Mouse (Mus musculus) neural tube, embryonic 15.5 days (tissue): Measurements from ENCODE around the gene Cacna1c. TPM values are rescaled to one million over a fixed set of nuclear protein-coding genes. Genes with fewer than 3 reads are reported as not detected.
"Not testable (repeated sequence)": the region's sequence is repeated elsewhere in the genome, so short reads cannot be mapped to it uniquely, and the experiment has no call there.

Experiments used
- ATAC-seq: fragments of 200-750 bp; cut with Nextera tagmentation; 2 replicates; pipeline ENCODE4 v1.8.0; 2017; ENCODE audit warnings: mild to moderate bottlenecking, moderate TSS enrichment, moderate library complexity; ENCODE audit not compliant: low FRiP score
- H3K27ac ChIP-seq: fragments of 300-500 bp; sonication (generic); replicated peaks from 2 replicates; pipeline ENCODE4 v1.5.1; 2015; ENCODE audit warnings: mild to moderate bottlenecking, inconsistent platforms
- H3K27me3 ChIP-seq: fragments of 300-500 bp; sonication (generic); replicated peaks from 2 replicates; pipeline ENCODE4 v1.6.1; 2015; ENCODE audit warnings: inconsistent platforms
- H3K36me3 ChIP-seq: fragments of 300-500 bp; sonication (generic); 2 replicates; pipeline ENCODE4 v1.6.1; 2015; ENCODE audit warnings: inconsistent platforms
- H3K4me1 ChIP-seq: fragments of 300-500 bp; sonication (generic); 2 replicates; pipeline ENCODE4 v1.6.1; 2015; ENCODE audit warnings: inconsistent platforms
- H3K4me2 ChIP-seq: fragments of 300-500 bp; sonication (generic); 2 replicates; pipeline ENCODE4 v1.6.1; 2015; ENCODE audit warnings: inconsistent platforms, mild to moderate bottlenecking, moderate library complexity
- H3K4me3 ChIP-seq: fragments of 300-500 bp; sonication (generic); replicated peaks from 2 replicates; pipeline ENCODE4 v1.5.1; 2015; ENCODE audit warnings: mild to moderate bottlenecking, inconsistent platforms
- H3K9ac ChIP-seq: fragments of 300-500 bp; sonication (generic); replicated peaks from 2 replicates; pipeline ENCODE4 v1.6.1; 2015; ENCODE audit warnings: mild to moderate bottlenecking, inconsistent platforms
- H3K9me3 ChIP-seq: fragments of 300-500 bp; sonication (generic); replicated peaks from 2 replicates; pipeline ENCODE4 v1.6.1; 2016; ENCODE audit warnings: inconsistent platforms
- WGBS: fragments of 180-500 bp; shearing (Covaris S2); methylation state at CpG from one replicate; pipeline ENCODE4 v1.1.7; 2015; ENCODE audit warnings: mixed read lengths; 5-methylcytosine and 5-hydroxymethylcytosine counted together
- polyA plus RNA-seq: library from polyadenylated mRNA; unstranded; fragments of >200 nt; fragmentation: Nextera tagmentation; extraction: Ambion mirVana; gene quantifications from 2 replicates; pipeline ENCODE4 v1.2.1, GENCODE M21; 2015

Cacna1c gene
- polyA plus RNA-seq, 1 experiment from 2014 or later = 7.4 TPM

DNA sequence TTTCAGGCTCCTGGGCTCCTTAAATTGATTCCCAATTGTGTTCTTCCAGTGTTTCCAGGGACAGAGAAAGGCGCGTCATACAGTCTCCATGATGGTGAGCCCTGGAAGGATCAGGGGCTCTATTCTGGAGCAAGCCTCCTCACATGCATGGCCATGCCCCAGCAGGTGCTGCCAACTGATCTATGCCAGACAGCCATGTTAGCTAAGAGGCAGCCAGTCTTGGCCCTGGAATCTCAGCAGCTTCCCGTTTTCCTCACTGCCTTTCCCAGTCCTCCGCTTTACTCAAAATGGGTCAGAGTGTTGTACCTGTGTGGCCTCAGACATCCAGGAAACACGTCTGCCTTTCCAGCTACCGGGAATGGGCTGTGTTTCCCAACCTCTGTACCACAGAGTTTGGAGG, 29.5 kb upstream of the Cacna1c start:
- Histone ChIP-seq H3K4me2 (no peak overlapping the region), H3K27me3 (no peaks in the 10 kb centered on the region), H3K9ac (no peak overlapping the region), H3K4me1 (peaks cover 21% of the 10 kb centered on the region), H3K4me3 (no peak overlapping the region), H3K9me3 (no peaks in the 10 kb centered on the region), H3K36me3 (peaks cover 8% of the 10 kb centered on the region; the same call in 1 of the 2 replicates), H3K27ac (peak overlapping the region; percentile 70; the same call in 1 of the 2 replicates)
- WGBS = 82% methylated on average over 6 of the region's 6 CpGs
- ATAC-seq = no peak

DNA sequence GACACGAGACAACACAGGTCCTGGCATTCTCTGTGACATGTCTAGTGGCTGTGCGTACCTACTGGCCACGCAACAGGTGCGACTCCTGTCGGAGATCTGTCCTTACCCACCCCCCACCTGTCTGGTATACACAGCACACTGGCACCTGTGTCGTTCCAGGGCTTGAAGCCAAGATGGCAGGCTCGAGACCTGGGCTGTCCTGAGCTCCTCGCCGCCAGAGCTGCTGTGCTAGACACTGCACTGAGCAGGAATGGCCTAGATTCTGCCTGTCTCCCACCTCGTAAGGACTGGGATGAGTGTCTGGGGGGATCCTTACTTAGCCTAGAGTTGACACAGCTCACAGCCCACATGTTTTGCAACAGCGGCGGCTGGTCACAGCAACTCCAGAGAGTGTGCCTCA, 29.0 kb upstream of the Cacna1c start:
- Histone ChIP-seq H3K9me3 (no peaks in the 10 kb centered on the region), H3K27me3 (no peaks in the 10 kb centered on the region), H3K9ac (no peak overlapping the region), H3K4me2 (no peak overlapping the region), H3K4me3 (no peak overlapping the region), H3K27ac (peak overlapping the region; percentile 70), H3K4me1 (peaks cover 25% of the 10 kb centered on the region), H3K36me3 (peaks cover 8% of the 10 kb centered on the region; the same call in 1 of the 2 replicates)
- WGBS = 72% methylated on average over 12 of the region's 12 CpGs
- peak; percentile 40 for ATAC-seq

DNA sequence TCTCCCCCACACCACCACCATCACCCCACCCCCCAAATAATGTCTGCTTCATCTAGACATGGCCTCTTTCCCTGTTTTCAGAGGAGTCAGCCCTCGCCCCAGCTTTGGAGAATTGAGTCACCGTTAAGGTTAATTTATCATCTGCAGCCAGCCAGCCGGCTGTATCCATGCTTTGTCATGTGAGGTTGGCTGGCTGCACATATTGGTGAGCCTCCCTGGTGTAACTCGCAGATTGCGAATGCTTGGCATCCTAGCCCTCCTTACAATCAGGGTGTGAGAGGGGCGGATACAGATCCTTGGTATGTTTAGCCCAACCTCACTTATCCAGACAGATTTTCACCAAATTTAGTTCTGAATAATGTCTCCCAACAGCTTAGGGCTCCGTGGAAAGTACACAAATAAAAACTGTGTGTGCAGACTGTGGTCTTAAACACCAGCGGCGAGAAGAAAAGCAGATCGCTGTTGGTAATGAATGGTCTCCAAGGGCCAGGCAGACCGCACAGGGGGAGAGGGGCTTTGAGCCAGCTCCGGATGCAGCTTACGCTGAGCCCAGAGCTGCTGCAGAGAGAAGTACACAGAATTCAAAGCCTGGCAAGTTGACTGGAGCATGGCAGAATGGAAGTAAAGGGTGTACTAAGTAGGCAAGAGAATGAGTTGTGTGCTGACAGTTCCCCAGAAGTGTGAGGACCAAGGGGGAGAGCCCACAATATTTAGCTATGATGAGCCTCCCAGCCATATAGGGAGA, 28.4 kb upstream of the Cacna1c start:
- H3K27me3 ChIP-seq = no peaks in the 10 kb centered on the region
- no peaks in the 10 kb centered on the region for H3K9me3 ChIP-seq
- peak overlapping the region; percentile 70 for H3K27ac ChIP-seq
- peak; percentile 70; the same call in 1 of the 2 replicates for ATAC-seq
- peaks cover 26% of the 10 kb centered on the region for H3K4me1 ChIP-seq
- no peak overlapping the region for H3K4me3 ChIP-seq
- no peak overlapping the region for H3K9ac ChIP-seq
- H3K4me2 ChIP-seq = peak overlapping the region; percentile 17; the same call in 1 of the 2 replicates
- WGBS = 30% methylated on average over 13 of the region's 13 CpGs
- peaks cover 8% of the 10 kb centered on the region; the same call in 1 of the 2 replicates for H3K36me3 ChIP-seq

DNA sequence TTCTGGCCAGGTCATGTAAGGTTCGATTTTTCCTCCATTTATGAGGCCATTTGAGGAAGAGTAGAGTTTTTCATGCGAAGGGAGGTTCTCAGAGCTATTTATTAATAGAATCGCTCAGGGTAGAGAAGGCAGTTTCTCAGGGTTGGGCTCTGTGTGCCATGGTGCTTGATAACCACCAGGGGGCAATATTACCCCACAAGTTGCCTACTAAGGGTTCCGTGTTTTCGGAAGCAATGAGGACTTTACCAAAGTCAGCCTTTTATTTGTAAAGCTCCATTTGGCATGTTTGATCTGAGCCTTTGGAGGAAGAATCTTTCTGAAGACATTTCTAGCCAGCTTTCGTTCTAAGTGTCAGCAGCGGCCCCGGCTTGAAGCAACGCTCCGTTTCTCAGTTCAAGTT, 24.1 kb upstream of the Cacna1c start:
- peak; percentile 79; the same call in 1 of the 2 replicates for ATAC-seq
- no peak overlapping the region for H3K4me3 ChIP-seq
- 49% methylated on average over 10 of the region's 10 CpGs for WGBS

DNA sequence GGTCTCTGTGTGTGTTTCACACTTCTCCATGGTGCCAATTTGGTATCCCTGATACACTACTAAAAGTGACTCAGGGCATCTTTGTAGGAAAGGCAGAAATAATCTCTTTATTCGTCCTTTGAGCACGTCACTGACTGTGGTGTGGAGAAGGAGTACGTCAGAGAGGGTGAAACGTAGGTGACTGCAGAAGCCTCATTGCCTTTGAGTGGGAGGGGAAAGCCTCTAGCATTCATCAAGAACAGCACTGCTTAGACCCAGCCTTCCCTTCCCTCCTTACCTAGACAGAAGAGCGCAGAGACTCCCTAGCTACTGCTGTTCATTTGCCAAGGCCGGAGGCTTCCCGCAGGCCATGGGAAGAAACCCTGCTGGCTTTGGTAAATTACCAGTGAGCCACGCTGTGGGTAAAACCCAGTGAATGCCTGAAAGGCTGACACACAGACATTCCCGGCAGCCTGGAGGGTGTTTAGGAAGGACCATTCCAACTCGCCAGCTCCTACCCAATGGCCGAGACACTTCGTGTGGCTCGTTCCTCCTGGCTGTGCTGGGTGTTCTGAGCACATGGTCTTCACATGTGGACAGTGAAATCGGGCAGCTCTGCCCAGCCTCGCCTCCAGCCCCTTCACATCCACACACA, 23.1 kb upstream of the Cacna1c start:
- H3K4me3 ChIP-seq = no peak overlapping the region
- H3K27ac ChIP-seq = 0 out of 2 replicates have a peak overlapping the region, but pooled peaks have one; percentile 4
- H3K4me2 ChIP-seq = no peak overlapping the region
- no peak overlapping the region for H3K9ac ChIP-seq
- H3K9me3 ChIP-seq = no peaks in the 10 kb centered on the region
- H3K36me3 ChIP-seq = peaks cover 29% of the 10 kb centered on the region
- 73% methylated on average over 15 of the region's 15 CpGs for WGBS
- H3K27me3 ChIP-seq = no peaks in the 10 kb centered on the region
- H3K4me1 ChIP-seq = peaks cover 22% of the 10 kb centered on the region
- no peak for ATAC-seq

More for the DNA sequence above, 24.1 kb upstream of the Cacna1c start:
- Histone ChIP-seq H3K9ac (no peak overlapping the region), H3K27me3 (no peaks in the 10 kb centered on the region), H3K27ac (no peak overlapping the region), H3K9me3 (no peaks in the 10 kb centered on the region), H3K36me3 (peaks cover 21% of the 10 kb centered on the region), H3K4me2 (no peak overlapping the region), H3K4me1 (peaks cover 25% of the 10 kb centered on the region)

DNA sequence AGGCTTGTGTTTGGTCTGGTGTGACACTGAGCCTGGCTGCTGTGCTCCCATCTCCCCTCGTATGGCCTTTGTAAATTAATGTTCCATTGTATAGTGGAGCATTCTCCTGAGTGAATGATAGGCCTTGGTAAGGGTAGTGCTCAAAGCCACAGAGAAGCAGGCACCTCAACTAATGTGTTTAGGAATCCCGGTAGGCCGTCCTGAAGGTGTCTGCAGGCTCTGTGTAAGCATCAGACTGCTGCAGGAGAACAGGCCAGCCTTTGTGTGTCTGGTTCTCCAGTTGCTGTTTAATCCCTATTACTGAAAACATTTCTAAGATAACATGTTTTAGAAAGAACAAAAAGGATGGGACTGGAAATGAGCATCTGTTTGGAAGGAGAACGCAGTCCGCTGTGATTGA, 22.4 kb upstream of the Cacna1c start:
- Histone ChIP-seq H3K4me1 (peaks cover 20% of the 10 kb centered on the region), H3K4me3 (no peak overlapping the region), H3K27me3 (no peaks in the 10 kb centered on the region), H3K36me3 (peaks cover 30% of the 10 kb centered on the region), H3K27ac (no peak overlapping the region), H3K4me2 (no peak overlapping the region), H3K9ac (no peak overlapping the region), H3K9me3 (no peaks in the 10 kb centered on the region)
- WGBS = 89% methylated on average over 5 of the region's 5 CpGs
- no peak for ATAC-seq

DNA sequence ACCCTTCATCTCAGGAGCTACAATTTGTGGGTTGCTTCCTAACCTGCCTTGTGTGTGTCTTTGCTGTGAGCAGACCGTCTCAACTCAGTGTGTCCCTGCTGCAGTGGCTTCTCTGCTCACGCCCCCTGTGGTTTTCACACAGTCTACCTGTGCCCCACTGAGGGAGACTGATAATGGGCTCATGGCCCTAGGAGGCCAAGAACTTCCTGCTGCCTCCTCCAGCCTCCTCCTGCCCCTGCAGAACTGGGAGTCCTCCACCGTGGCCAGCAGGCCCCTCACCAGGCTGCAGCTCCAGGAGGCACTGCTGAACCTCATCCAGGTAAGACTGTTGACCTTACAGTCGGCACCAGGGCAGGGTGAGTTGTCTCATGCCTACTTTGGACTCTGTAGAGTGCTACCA, 21.4 kb upstream of the Cacna1c start:
- H3K36me3 ChIP-seq = peaks cover 37% of the 10 kb centered on the region
- no peaks in the 10 kb centered on the region for H3K9me3 ChIP-seq
- no peak overlapping the region for H3K4me2 ChIP-seq
- 81% methylated on average over 4 of the region's 4 CpGs for WGBS
- no peak for ATAC-seq
- no peak overlapping the region for H3K4me3 ChIP-seq
- H3K27ac ChIP-seq = no peak overlapping the region
- no peak overlapping the region for H3K9ac ChIP-seq
- no peaks in the 10 kb centered on the region for H3K27me3 ChIP-seq
- H3K4me1 ChIP-seq = peaks cover 20% of the 10 kb centered on the region

DNA sequence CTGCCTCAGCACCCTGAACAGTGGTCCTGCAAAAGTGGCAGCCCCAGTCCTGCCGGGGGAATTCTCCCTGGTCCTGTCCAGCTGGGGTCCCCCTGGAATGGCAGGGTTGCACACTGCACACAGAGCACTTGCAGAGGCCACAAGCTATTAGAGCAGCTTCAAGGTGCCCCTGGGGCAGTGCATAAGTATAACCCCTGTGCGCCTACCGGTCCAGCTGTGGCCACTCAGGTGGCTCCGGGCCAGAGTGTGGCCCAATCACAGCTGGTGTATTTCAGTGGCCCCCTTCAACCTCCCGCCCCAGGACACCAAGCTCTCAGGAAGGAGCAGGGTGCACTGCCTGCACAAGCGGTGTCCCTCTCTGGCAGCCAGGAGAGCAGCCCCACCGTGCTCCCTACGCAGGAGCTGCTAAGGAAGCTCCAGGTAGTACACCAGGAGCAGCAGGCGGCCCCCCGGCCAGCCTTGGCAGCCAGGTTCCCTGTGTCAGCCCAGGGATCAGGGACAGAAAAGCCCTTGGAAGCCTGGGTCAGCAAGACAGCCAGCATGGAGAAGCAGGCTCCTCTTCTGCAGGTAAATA, 18.9 kb upstream of the Cacna1c start:
- H3K4me1 ChIP-seq = peaks cover 14% of the 10 kb centered on the region
- no peak overlapping the region for H3K9ac ChIP-seq
- H3K4me3 ChIP-seq = no peak overlapping the region
- H3K4me2 ChIP-seq = no peak overlapping the region
- 89% methylated on average over 10 of the region's 10 CpGs for WGBS
- H3K9me3 ChIP-seq = no peaks in the 10 kb centered on the region
- H3K27ac ChIP-seq = 0 out of 2 replicates have a peak overlapping the region, but pooled peaks have one; percentile 13
- H3K27me3 ChIP-seq = no peaks in the 10 kb centered on the region
- no peak for ATAC-seq
- H3K36me3 ChIP-seq = peaks cover 32% of the 10 kb centered on the region

DNA sequence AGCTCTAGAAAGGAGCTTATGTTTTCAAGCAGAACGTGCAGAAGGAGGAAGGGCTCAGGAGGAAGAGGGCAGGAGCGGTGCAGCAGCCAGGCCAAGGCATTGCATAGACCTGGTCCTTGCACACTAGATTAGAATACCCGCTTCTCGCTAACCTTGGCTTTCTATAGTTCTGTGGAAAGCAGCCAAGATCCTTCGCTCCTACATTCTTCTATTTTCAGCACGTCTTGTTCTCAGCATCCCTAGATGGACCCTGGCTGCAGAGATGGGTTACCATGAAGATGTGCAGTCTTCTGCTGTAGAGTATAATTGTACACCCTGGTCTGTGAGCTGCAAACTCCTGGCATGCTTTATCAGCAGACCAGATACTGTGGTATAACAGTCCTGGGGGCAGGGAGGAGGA, 18.0 kb upstream of the Cacna1c start:
- ATAC-seq = no peak
- Histone ChIP-seq H3K27ac (0 out of 2 replicates have a peak overlapping the region, but pooled peaks have one; percentile 13), H3K4me1 (peaks cover 9% of the 10 kb centered on the region), H3K36me3 (peaks cover 32% of the 10 kb centered on the region), H3K4me3 (no peak overlapping the region), H3K27me3 (no peaks in the 10 kb centered on the region), H3K9ac (no peak overlapping the region), H3K9me3 (no peaks in the 10 kb centered on the region), H3K4me2 (no peak overlapping the region)
- 52% methylated on average over 6 of the region's 6 CpGs for WGBS

DNA sequence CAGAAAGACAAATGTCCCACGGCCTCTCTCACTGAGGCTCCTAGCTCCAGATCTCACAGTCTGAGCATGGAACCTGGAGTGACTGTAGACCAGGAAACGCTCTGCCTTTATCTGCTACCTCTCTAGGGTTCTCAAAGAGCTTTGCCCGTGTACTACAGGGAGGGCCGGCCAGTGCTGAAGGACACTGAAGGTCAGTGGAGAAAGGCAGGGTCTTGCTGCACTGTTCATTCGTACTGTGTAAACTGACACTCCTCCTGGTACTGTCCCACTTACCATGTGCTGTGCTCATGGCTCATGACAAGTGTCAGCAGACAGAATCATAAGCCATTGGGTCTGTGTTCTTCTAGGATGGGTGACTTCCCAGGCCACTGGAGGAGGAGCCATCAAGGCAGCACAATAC, 17.2 kb upstream of the Cacna1c start:
- WGBS = 78% methylated on average over 5 of the region's 5 CpGs
- Histone ChIP-seq H3K4me2 (no peak overlapping the region), H3K4me1 (peaks cover 9% of the 10 kb centered on the region), H3K27ac (no peak overlapping the region), H3K4me3 (no peak overlapping the region), H3K9me3 (no peaks in the 10 kb centered on the region), H3K27me3 (no peaks in the 10 kb centered on the region), H3K36me3 (peaks cover 32% of the 10 kb centered on the region), H3K9ac (no peak overlapping the region)
- ATAC-seq = no peak

DNA sequence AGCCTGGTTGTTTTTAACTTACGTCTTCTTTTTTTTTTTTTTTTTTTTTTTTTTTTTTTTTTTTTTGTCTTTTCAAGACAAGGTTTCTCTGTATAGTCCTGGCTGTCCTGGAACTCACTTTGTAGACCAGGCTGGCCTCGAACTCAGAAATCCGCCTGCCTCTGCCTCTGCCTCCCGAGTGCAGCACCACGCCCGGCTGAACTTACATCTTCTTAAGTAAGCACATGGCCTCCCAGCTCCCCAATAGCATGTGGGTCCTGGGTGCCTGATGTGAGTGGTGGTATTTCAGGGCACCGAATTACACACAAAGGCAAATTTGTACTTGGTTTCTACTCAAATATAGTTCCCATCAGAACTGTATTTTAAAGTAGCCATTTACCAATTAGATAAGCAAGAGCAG, 9.8 kb upstream of the Cacna1c start:
- not testable (repeated sequence) for ATAC-seq, H3K9ac ChIP-seq, H3K4me2 ChIP-seq, H3K27me3 ChIP-seq, H3K36me3 ChIP-seq, H3K9me3 ChIP-seq, H3K27ac ChIP-seq, H3K4me3 ChIP-seq, H3K4me1 ChIP-seq
- whole genome bisulfite sequencing = 89% methylated on average over 7 of the region's 7 CpGs

DNA sequence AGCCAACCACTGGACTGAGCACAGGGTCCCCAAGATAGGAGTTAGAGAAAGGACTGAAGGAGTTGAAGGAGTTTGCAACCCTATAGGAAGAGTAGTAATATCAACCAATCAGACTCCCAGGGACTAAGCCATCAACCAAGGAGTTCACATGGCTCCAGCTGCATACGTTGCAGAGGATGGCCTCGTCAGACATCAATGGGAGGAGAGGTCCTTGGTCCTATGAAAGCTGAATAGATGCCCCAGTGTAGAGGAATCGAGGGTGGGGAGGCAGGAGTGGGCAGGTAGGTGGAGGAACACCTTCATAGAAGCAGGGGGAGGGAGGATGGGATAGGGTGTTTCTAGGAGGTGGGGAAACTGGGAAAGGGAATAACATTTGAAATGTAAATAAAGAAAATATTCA, 8.7 kb upstream of the Cacna1c start:
- WGBS = 72% methylated on average over 3 of the region's 3 CpGs
- no peak overlapping the region for H3K27ac ChIP-seq
- no peaks in the 10 kb centered on the region for H3K4me1 ChIP-seq
- H3K4me3 ChIP-seq = no peak overlapping the region
- ATAC-seq = no peak
- H3K36me3 ChIP-seq = peaks cover 7% of the 10 kb centered on the region
- H3K27me3 ChIP-seq = no peaks in the 10 kb centered on the region
- no peaks in the 10 kb centered on the region for H3K9me3 ChIP-seq
- H3K4me2 ChIP-seq = no peak overlapping the region
- H3K9ac ChIP-seq = no peak overlapping the region
